Mouse (Mus musculus): ENCODE measurements around the gene Raver1. TPM values are rescaled to one million over a fixed set of nuclear protein-coding genes. Genes with fewer than 3 reads are reported as not detected.

Raver1 gene
- polyA plus RNA-seq, 1 experiment from 2014 or later: 37.8 TPM

GRCm38 (mm10) chr9:21026849-21027248, 65.0 kb downstream of the Raver1 start:
- Histone ChIP-seq H3K36me3 (no peaks in the 10 kb centered on the region), H3K4me2 (no peak overlapping the region), H3K9me3 (no peaks in the 10 kb centered on the region), H3K27me3 (peaks cover 36% of the 10 kb centered on the region), H3K27ac (replicated peaks) (no peak overlapping the region), H3K4me3 (no peak overlapping the region), H3K9ac (no peak overlapping the region), H3K4me1 (replicated peaks) (peaks cover 28% of the 10 kb centered on the region)
- 82% methylated on average over 12 of the region's 12 CpGs for WGBS
- no peak for ATAC-seq (ENCODE audit: low FRiP score, low read depth)

- H3K27me3 ChIP-seq: peaks cover 36% of the 10 kb centered on the region
- no peak for ATAC-seq (ENCODE audit: low FRiP score, low read depth)
- no peak overlapping the region for H3K4me3 ChIP-seq
- no peaks in the 10 kb centered on the region for H3K9me3 ChIP-seq
- no peaks in the 10 kb centered on the region for H3K36me3 ChIP-seq
- peaks cover 13% of the 10 kb centered on the region for H3K4me1 ChIP-seq (replicated peaks)
- WGBS: 74% methylated on average over 19 of the region's 19 CpGs
- no peak overlapping the region for H3K27ac ChIP-seq (replicated peaks)
- H3K4me2 ChIP-seq: no peak overlapping the region
- no peak overlapping the region for H3K9ac ChIP-seq
Observed at GRCm38 (mm10) chr9:21025258-21025810, 66.5 kb downstream of the Raver1 start.

MicroRNA genes within 50 kb of the gene (microRNA counts, 519-probe panel; counts per million panel counts)
- 3,098 counts per million, percentile 61 among the panel's probes with 10 or more counts for microRNA mmu-miR-1900

Small RNA genes lying within 50 kb of the gene (microRNA-seq; reads per million reads assigned to microRNA genes)
- gene Mir1900: not detected
- 1.3 reads per million for gene Mir7082

Other genes starting within 250 kb of the Raver1 start
- 12.9 and 13.2 TPM in 2 replicates for gene A230050P20Rik, start 223.4 kb downstream of the Raver1 start, polyA plus RNA-seq (2015; fragmentation: Nextera tagmentation; extraction: Ambion mirVana)
- gene Angptl6, start 212.3 kb downstream of the Raver1 start, polyA plus RNA-seq (2015; fragmentation: Nextera tagmentation; extraction: Ambion mirVana): 14.7 and 15.1 TPM in 2 replicates
- 46.3 and 47.5 TPM in 2 replicates for gene Ppan, start 203.8 kb downstream of the Raver1 start, polyA plus RNA-seq (2015; fragmentation: Nextera tagmentation; extraction: Ambion mirVana)
- gene Eif3g, start 193.4 kb downstream of the Raver1 start, polyA plus RNA-seq (2015; fragmentation: Nextera tagmentation; extraction: Ambion mirVana): 249 and 256 TPM in 2 replicates
- 60.5 and 63.9 TPM in 2 replicates for gene Dnmt1, start 132.1 kb downstream of the Raver1 start, polyA plus RNA-seq (2015; fragmentation: Nextera tagmentation; extraction: Ambion mirVana)
- 8.5 and 10.8 TPM in 2 replicates for gene S1pr2, start 115.2 kb downstream of the Raver1 start, polyA plus RNA-seq (2015; fragmentation: Nextera tagmentation; extraction: Ambion mirVana)
- 109 and 114 TPM in 2 replicates for gene Mrpl4, start 89.3 kb downstream of the Raver1 start, polyA plus RNA-seq (2015; fragmentation: Nextera tagmentation; extraction: Ambion mirVana)
- 3.4 and 3.9 TPM in 2 replicates for gene Icam1, start 76.0 kb downstream of the Raver1 start, polyA plus RNA-seq (2015; fragmentation: Nextera tagmentation; extraction: Ambion mirVana)
- gene Icam4, start 62.6 kb downstream of the Raver1 start, polyA plus RNA-seq (2015; fragmentation: Nextera tagmentation; extraction: Ambion mirVana): not detected in 2 replicates
- 1.7 and 2.6 TPM in 2 replicates for gene Icam5, start 59.9 kb downstream of the Raver1 start, polyA plus RNA-seq (2015; fragmentation: Nextera tagmentation; extraction: Ambion mirVana)
- gene Zglp1, start 24.9 kb downstream of the Raver1 start, polyA plus RNA-seq (2015; fragmentation: Nextera tagmentation; extraction: Ambion mirVana): 0.58 and 3.0 TPM in 2 replicates
- 1.7 and 2.8 TPM in 2 replicates for gene Gm49373, start 18.9 kb downstream of the Raver1 start, polyA plus RNA-seq (2015; fragmentation: Nextera tagmentation; extraction: Ambion mirVana)
- gene Fdx1l, start 18.4 kb downstream of the Raver1 start, polyA plus RNA-seq (2015; fragmentation: Nextera tagmentation; extraction: Ambion mirVana): 71.0 and 74.1 TPM in 2 replicates
- gene Gm38431, start within 50 bp of the Raver1 start, polyA plus RNA-seq (2015; fragmentation: Nextera tagmentation; extraction: Ambion mirVana): 1.3 and 3.1 TPM in 2 replicates
- 11.3 and 11.7 TPM in 2 replicates for gene Tyk2, start 39.2 kb upstream of the Raver1 start, polyA plus RNA-seq (2015; fragmentation: Nextera tagmentation; extraction: Ambion mirVana)
- gene Cdc37, start 58.0 kb upstream of the Raver1 start, polyA plus RNA-seq (2015; fragmentation: Nextera tagmentation; extraction: Ambion mirVana): 211 TPM in 2 replicates
- gene Pde4a, start 73.7 kb upstream of the Raver1 start, polyA plus RNA-seq (2015; fragmentation: Nextera tagmentation; extraction: Ambion mirVana): 36.5 and 41.0 TPM in 2 replicates
- 66.7 and 68.2 TPM in 2 replicates for gene Keap1, start 147.4 kb upstream of the Raver1 start, polyA plus RNA-seq (2015; fragmentation: Nextera tagmentation; extraction: Ambion mirVana)
- gene S1pr5, start 156.4 kb upstream of the Raver1 start, polyA plus RNA-seq (2015; fragmentation: Nextera tagmentation; extraction: Ambion mirVana): 4.1 and 4.6 TPM in 2 replicates
- gene Atg4d, start 173.3 kb upstream of the Raver1 start, polyA plus RNA-seq (2015; fragmentation: Nextera tagmentation; extraction: Ambion mirVana): 47.6 and 53.7 TPM in 2 replicates
- 14.9 and 15.7 TPM in 2 replicates for gene Kri1, start 196.0 kb upstream of the Raver1 start, polyA plus RNA-seq (2015; fragmentation: Nextera tagmentation; extraction: Ambion mirVana)
- 108 and 111 TPM in 2 replicates for gene Cdkn2d, start 199.4 kb upstream of the Raver1 start, polyA plus RNA-seq (2015; fragmentation: Nextera tagmentation; extraction: Ambion mirVana)
- 2.7 and 3.1 TPM in 2 replicates for gene Ap1m2, start 220.3 kb upstream of the Raver1 start, polyA plus RNA-seq (2015; fragmentation: Nextera tagmentation; extraction: Ambion mirVana)
- gene Slc44a2, start 228.7 kb upstream of the Raver1 start, polyA plus RNA-seq (2015; fragmentation: Nextera tagmentation; extraction: Ambion mirVana): 64.5 and 73.4 TPM in 2 replicates